Mouse (Mus musculus) embryonic facial prominence, embryonic 14.5 days (tissue): Measurements from ENCODE around the gene Masp2. TPM values are rescaled to one million over a fixed set of nuclear protein-coding genes. Genes with fewer than 3 reads are reported as not detected.
A peak's percentile ranks its signal among the peaks of the same experiment; 100 is the strongest.

Source experiments
- ATAC-seq: fragments of 200-750 bp; cut with Nextera tagmentation; 2 replicates; pipeline ENCODE4 v1.8.0; 2017; ENCODE audit warnings: low read depth, moderate number of reproducible peaks, moderate TSS enrichment
- DNase-seq: peaks from one replicate; pipeline ENCODE4 v3.0.0-alpha.2; 2015; ENCODE audit warnings: low spot score
- H3K27ac ChIP-seq: fragments of 300-500 bp; sonication (generic); replicated peaks from 2 replicates; pipeline ENCODE4 v1.5.1; 2014; ENCODE audit warnings: low read depth, mild to moderate bottlenecking, low read length, moderate library complexity
- H3K27me3 ChIP-seq: fragments of 300-500 bp; sonication (generic); replicated peaks from 2 replicates; pipeline ENCODE4 v1.6.1; 2014; ENCODE audit warnings: low read length; ENCODE audit not compliant: control insufficient read depth, insufficient read depth
- H3K36me3 ChIP-seq: fragments of 300-500 bp; sonication (generic); 2 replicates; pipeline ENCODE4 v1.6.1; 2014; ENCODE audit warnings: low read length, mixed read lengths; ENCODE audit not compliant: control insufficient read depth, insufficient read depth
- H3K4me1 ChIP-seq: fragments of 300-500 bp; sonication (generic); 2 replicates; pipeline ENCODE4 v1.6.1; 2014; ENCODE audit warnings: antibody characterized with exemption, low read length; ENCODE audit not compliant: control insufficient read depth, insufficient read depth
- H3K4me2 ChIP-seq: fragments of 300-500 bp; sonication (generic); 2 replicates; pipeline ENCODE4 v1.6.1; 2014; ENCODE audit warnings: low read depth, mild to moderate bottlenecking, low read length, moderate library complexity, mixed read lengths
- H3K4me3 ChIP-seq: fragments of 300-500 bp; sonication (generic); 2 replicates; pipeline ENCODE4 v1.5.1; 2014; ENCODE audit warnings: low read depth, mild to moderate bottlenecking, low read length
- H3K9ac ChIP-seq: fragments of 300-500 bp; sonication (generic); 2 replicates; pipeline ENCODE4 v1.6.1; 2014; ENCODE audit warnings: low read depth, mild to moderate bottlenecking, low read length, moderate library complexity, mixed read lengths
- H3K9me3 ChIP-seq: fragments of 300-500 bp; sonication (generic); 2 replicates; pipeline ENCODE4 v1.6.1; 2016; ENCODE audit warnings: low read length; ENCODE audit not compliant: control insufficient read depth
- WGBS: fragments of 180-500 bp; shearing (Covaris S2); extraction: QIAGEN DNeasy Blood & Tissue Kit; methylation state at CpG from one replicate; pipeline ENCODE4 v1.1.7; 2014; 5-methylcytosine and 5-hydroxymethylcytosine counted together
- polyA plus RNA-seq: library from polyadenylated mRNA; unstranded; fragments of >200 nt; fragmentation: Nextera tagmentation; extraction: Ambion mirVana; gene quantifications from 2 replicates; pipeline ENCODE4 v1.2.1, GENCODE M21; 2014

Masp2 gene
- polyA plus RNA-seq, 1 experiment from 2014 or later = 0.25 TPM

DNA sequence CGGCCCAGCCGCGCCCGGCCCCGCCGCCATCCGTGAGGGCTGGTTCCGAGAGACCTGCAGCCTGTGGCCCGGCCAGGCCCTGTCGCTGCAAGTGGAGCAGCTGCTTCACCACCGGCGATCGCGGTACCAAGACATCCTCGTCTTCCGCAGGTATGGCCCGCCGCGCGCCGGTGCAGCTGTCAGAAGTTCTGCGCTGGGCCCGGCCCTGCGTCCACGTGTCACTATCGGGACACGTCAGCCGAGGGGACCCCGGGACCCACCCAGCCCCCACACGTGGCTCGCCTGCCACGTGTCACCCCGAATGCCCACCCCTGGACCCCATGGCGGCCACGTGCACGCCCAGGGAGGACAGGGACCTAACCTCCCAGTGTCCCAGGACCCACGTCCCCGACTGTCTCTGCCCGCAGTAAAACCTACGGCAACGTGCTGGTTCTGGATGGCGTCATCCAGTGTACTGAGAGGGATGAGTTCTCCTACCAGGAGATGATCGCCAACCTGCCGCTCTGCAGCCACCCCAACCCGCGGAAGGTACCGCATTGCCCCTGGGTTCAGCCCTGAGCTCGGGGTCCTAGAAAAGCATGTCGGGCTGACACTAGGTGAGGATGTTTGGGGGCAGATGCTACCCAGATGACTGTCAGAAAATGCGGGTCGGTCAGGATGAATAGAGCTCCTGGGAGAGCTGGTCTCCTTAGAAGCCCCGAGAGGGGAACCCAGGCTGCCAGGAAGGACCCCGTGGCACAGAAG lies 10.5 kb upstream of the Masp2 start:
- WGBS = 0% methylated on average over 19 of the region's 53 CpGs
- ATAC-seq = peak; percentile 34
- Histone ChIP-seq H3K9me3 (no peaks in the 10 kb centered on the region), H3K27ac (peak overlapping the region; percentile 11; the same call in 1 of the 2 replicates), H3K27me3 (no peaks in the 10 kb centered on the region), H3K4me1 (peaks cover 6% of the 10 kb centered on the region), H3K9ac (peak overlapping the region; percentile 82), H3K36me3 (peaks cover 41% of the 10 kb centered on the region), H3K4me2 (peak overlapping the region; percentile 66), H3K4me3 (peak overlapping the region; percentile 95)
- DNase-seq = peak; percentile 33

DNA sequence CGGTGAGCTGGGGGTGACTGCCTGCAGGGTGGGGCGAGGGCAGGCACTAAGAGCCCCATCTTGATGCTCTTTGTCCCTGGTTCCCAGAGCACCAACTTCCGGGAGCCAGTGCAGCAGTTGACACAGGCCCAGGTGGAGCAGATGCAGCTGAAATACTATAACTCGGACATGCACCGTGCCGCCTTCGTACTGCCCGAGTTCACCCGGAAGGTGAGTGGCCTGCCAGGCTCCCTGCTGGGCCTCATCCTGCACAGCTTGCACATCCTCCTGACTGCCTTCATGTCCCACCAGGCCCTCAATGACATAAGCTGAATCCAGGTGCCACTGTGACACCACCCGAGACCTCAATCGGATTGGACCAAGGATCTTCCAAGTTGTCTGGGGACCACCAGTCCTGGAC lies 8.4 kb upstream of the Masp2 start:
- peaks cover 62% of the 10 kb centered on the region for H3K36me3 ChIP-seq
- no peak for ATAC-seq

DNA sequence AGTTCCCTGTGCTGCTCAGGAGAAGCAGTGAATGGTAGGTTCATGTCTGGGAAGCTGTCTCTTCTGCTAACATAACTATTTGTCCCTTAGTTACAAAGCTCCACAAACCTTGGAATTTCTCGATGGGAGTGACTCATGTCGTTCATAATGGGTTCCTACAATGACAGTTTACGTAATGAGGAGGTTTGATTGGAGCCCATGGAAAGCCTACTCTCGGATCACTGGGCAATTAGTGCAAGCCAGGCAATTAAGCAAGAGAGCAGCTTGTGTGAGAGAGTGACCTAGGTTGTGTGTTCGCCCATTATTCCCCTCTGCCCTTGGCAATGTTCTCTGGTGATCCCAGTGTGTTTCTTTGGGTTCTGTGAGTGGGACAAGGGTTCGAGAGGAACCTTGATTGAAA lies 6.4 kb upstream of the Masp2 start:
- 0 out of 2 replicates have a peak, but pooled peaks cover 3% of the 10 kb centered on the region for H3K9me3 ChIP-seq
- 88% methylated on average over 6 of the region's 6 CpGs for WGBS
- H3K27ac ChIP-seq = no peak overlapping the region
- H3K4me1 ChIP-seq = peaks cover 6% of the 10 kb centered on the region
- no peak overlapping the region for H3K4me2 ChIP-seq
- peaks cover 68% of the 10 kb centered on the region for H3K36me3 ChIP-seq
- no peak overlapping the region for H3K9ac ChIP-seq
- ATAC-seq (no peak), DNase-seq (no peak)
- no peaks in the 10 kb centered on the region for H3K27me3 ChIP-seq
- H3K4me3 ChIP-seq = no peak overlapping the region

More for the DNA sequence above, 8.4 kb upstream of the Masp2 start:
- peaks cover 6% of the 10 kb centered on the region for H3K4me1 ChIP-seq
- no peak overlapping the region for H3K4me2 ChIP-seq
- 94% methylated on average over 11 of the region's 11 CpGs for WGBS
- no peak overlapping the region for H3K4me3 ChIP-seq
- DNase-seq = no peak
- H3K9me3 ChIP-seq = 0 out of 2 replicates have a peak, but pooled peaks cover 3% of the 10 kb centered on the region
- H3K27ac ChIP-seq = no peak overlapping the region
- no peaks in the 10 kb centered on the region for H3K27me3 ChIP-seq
- H3K9ac ChIP-seq = no peak overlapping the region

DNA sequence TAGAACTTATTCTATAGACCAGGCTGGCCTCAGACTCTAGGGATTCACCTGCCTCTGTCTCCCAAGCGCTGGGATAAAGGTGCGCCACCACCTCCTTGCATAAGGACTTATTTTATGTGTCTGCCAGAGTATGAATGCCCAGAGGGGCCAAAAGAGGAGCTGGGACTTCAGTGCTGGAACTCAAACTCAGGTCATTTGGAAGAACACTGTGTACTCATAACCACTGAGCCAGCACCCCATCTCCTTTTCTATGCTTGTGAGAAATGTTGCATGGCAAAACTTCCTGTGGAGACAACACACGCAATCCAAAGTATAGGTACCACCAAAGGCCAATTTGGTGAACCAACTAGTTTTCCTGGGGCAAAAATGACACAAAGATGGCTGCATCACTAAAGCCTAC lies 5.6 kb upstream of the Masp2 start:
- Histone ChIP-seq H3K4me3 (no peak overlapping the region), H3K9me3 (0 out of 2 replicates have a peak, but pooled peaks cover 3% of the 10 kb centered on the region), H3K27ac (no peak overlapping the region), H3K27me3 (no peaks in the 10 kb centered on the region), H3K4me1 (peaks cover 6% of the 10 kb centered on the region), H3K36me3 (peaks cover 68% of the 10 kb centered on the region), H3K4me2 (no peak overlapping the region), H3K9ac (no peak overlapping the region)
- ATAC-seq (no peak), DNase-seq (no peak)
- whole genome bisulfite sequencing = 97% methylated on average over 3 of the region's 3 CpGs

DNA sequence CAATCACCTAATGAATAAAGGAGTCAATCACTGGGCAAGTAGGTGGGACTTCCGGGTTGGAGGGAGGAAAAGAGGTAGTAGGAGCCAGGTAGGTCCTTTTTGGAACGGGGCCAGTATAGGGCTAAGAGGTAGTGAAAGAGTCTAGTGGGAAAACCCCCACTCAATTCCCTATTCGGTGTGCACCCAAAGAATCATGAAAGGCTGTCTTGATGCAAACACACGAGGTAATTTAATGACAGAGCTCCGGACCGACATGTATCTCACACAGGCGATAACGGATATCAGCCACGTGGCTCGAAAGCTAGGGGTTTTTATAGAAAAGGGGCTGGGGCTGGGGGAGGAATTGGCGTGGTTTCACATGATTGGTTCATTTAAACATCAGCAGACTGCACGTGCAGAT lies 3.5 kb upstream of the Masp2 start:
- Histone ChIP-seq H3K4me2 (no peak overlapping the region), H3K27ac (no peak overlapping the region), H3K27me3 (no peaks in the 10 kb centered on the region), H3K36me3 (peaks cover 57% of the 10 kb centered on the region), H3K4me1 (no peaks in the 10 kb centered on the region), H3K4me3 (no peak overlapping the region), H3K9ac (no peak overlapping the region), H3K9me3 (0 out of 2 replicates have a peak, but pooled peaks cover 3% of the 10 kb centered on the region)
- DNase-seq = no peak
- 91% methylated on average over 12 of the region's 12 CpGs for WGBS
- ATAC-seq = no peak

DNA sequence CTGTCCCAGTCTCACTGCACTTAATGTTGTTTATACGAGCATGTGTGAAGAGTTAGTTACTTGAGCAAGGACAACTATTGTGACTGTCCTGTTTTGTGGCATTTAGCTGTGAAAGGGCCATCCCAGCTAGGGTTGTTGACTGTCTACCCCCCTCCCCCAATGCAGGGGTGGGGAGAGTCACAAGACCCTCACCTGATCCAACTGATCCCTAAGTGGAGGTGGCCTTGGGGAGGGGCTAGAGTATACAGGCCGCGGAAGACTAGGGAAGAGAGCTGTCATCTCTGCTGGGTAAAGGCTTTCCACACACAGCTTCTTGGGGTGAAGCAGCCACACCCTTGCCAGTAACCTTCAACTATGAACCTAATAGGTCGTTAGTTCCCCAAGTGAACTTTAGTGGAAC lies 2.0 kb upstream of the Masp2 start:
- 0 out of 2 replicates have a peak, but pooled peaks cover 3% of the 10 kb centered on the region for H3K9me3 ChIP-seq
- H3K27ac ChIP-seq = no peak overlapping the region
- 89% methylated on average over 4 of the region's 4 CpGs for WGBS
- H3K9ac ChIP-seq = no peak overlapping the region
- no peaks in the 10 kb centered on the region for H3K27me3 ChIP-seq
- ATAC-seq = no peak
- H3K4me3 ChIP-seq = no peak overlapping the region
- H3K4me2 ChIP-seq = no peak overlapping the region
- H3K36me3 ChIP-seq = peaks cover 42% of the 10 kb centered on the region
- no peak for DNase-seq
- no peaks in the 10 kb centered on the region for H3K4me1 ChIP-seq

DNA sequence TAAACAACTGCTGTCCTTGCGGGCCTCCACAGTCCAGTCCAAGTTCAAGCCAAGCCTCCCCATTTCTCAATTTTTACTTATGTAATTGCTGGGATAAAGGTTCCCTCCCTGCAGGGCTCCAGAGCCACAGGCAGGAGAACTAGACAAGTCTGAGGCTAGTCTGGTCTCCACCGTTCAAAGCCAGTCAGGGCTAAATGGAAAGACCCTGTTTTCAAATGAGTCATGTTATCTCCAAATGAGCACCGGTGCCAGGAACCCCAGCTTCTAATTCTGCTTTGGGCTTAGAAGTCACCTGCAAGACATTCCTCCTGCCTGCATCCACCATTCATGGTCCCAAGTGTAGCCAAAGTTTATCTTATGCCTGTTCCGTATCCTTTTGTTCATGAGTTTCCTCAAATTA lies 483 bp upstream of the Masp2 start:
- H3K9ac ChIP-seq = no peak overlapping the region
- H3K4me2 ChIP-seq = no peak overlapping the region
- 84% methylated on average over 4 of the region's 4 CpGs for WGBS
- no peak for ATAC-seq
- no peak overlapping the region for H3K4me3 ChIP-seq
- no peaks in the 10 kb centered on the region for H3K27me3 ChIP-seq
- H3K9me3 ChIP-seq = 0 out of 2 replicates have a peak, but pooled peaks cover 3% of the 10 kb centered on the region
- H3K4me1 ChIP-seq = no peaks in the 10 kb centered on the region
- H3K27ac ChIP-seq = no peak overlapping the region
- H3K36me3 ChIP-seq = peaks cover 26% of the 10 kb centered on the region
- no peak for DNase-seq

DNA sequence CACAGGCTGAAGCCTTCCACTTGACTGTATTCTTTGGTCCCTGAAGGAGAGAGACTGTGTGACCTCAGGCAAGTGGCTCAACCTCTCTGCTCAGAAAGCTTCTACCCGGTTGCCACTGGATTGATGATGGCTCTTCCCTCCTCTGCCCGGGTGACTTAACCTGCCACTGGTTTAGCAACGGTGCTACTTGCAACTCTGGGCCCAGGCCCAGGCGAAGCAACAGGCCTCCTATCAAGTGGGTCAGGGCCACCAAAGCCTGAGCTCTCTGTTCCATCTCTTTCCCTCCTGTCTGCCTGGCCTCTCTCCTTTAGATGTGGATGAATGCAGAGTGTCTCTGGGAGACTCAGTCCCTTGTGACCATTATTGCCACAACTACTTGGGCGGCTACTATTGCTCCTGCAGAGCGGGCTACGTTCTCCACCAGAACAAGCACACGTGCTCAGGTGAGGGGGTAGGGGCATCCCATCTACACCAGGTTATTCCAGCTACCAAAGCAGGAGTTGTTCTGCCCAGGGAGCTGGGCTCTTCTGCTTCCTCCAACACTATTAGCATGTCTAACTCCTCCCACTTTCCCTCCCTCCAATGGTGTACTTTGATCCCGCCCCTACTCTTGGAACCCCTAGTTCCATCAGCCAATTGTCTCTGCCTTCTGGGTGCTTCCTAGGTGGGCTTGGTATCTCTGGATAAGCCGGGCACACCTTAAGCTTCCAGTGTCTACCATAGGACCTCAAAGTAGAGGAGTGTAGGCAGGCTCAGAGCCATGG lies 1.2 kb downstream of the Masp2 start:
- Histone ChIP-seq H3K4me2 (no peak overlapping the region), H3K27ac (no peak overlapping the region), H3K4me1 (no peaks in the 10 kb centered on the region), H3K9ac (no peak overlapping the region), H3K27me3 (no peaks in the 10 kb centered on the region), H3K4me3 (no peak overlapping the region), H3K9me3 (0 out of 2 replicates have a peak, but pooled peaks cover 1% of the 10 kb centered on the region), H3K36me3 (peaks cover 10% of the 10 kb centered on the region)
- WGBS = 56% methylated on average over 10 of the region's 10 CpGs
- ATAC-seq (peak; percentile 26; the same call in 1 of the 2 replicates), DNase-seq (peak; percentile 34)
